Comparison of ENCODE assay signal across 8 mouse cellular contexts in genomic region chr5:66138597-66138996, GRCm38 (mm10). TPM values are rescaled to one million over a fixed set of nuclear protein-coding genes. Genes with fewer than 3 reads are reported as not detected.
A peak's percentile ranks its signal among the peaks of the same experiment; 100 is the strongest.
DNase-seq lines count a peak whose midpoint lies in the region.
"Had no signal": no experiment of that assay in that cellular context is flagged by ENCODE, and none has a peak within 500 bp of the region (broad histone marks: within the 10 kb centered on the region; RNA-seq: fewer than 3 reads in every experiment).

No protein-coding gene starts in this region.

- peak; percentile 26 for DNase-seq in kidney, postnatal 10 days
- DNase-seq in kidney, adult 8-10 months = no peak
- peak; percentile 64 for DNase-seq in adrenal gland, adult 8-10 months
- DNase-seq in adrenal gland, postnatal 36 days = peak; percentile 75 to 77
- DNase-seq in lung, postnatal 14 days = peak; percentile 46
- DNase-seq in thymus, postnatal 10 days (ENCODE audit: low spot score in 2 of 2) = no peak
- no peak for DNase-seq in MN1 (ENCODE audit: low spot score)
- DNase-seq: kidney, postnatal 25 days had no signal

RNA-seq across cellular contexts. Expression of gene Rbm47, which starts 34.3 kb away (rescaled TPM):
- total RNA-seq in adrenal gland, adult 8-10 months (2022) = 100 to 1,000 TPM in 2 of 4 experiments, 10 to 100 TPM in 2; 76.0 to 130 (median 96.1) TPM
- 100 to 1,000 TPM; 102 to 121 TPM for total RNA-seq in adrenal gland, postnatal 36 days (2021)

Comparison
In these comparisons a context has a peak if more than half of its experiments do, and no peak if none do; other contexts are left out.
1. DNase-seq: peak in kidney, postnatal 10 days (single experiment), adrenal gland, adult 8-10 months (single experiment), adrenal gland, postnatal 36 days (2 of 2) and lung, postnatal 14 days (single experiment); none in kidney, adult 8-10 months (0 of 2), thymus, postnatal 10 days (0 of 2) and MN1 (single experiment).